Mouse (Mus musculus): ENCODE results near the gene Zmym1.
"Not testable (repeated sequence)": the region's sequence is repeated elsewhere in the genome, so short reads cannot be mapped to it uniquely, and the experiment has no call there.

Zmym1 gene

DNA sequence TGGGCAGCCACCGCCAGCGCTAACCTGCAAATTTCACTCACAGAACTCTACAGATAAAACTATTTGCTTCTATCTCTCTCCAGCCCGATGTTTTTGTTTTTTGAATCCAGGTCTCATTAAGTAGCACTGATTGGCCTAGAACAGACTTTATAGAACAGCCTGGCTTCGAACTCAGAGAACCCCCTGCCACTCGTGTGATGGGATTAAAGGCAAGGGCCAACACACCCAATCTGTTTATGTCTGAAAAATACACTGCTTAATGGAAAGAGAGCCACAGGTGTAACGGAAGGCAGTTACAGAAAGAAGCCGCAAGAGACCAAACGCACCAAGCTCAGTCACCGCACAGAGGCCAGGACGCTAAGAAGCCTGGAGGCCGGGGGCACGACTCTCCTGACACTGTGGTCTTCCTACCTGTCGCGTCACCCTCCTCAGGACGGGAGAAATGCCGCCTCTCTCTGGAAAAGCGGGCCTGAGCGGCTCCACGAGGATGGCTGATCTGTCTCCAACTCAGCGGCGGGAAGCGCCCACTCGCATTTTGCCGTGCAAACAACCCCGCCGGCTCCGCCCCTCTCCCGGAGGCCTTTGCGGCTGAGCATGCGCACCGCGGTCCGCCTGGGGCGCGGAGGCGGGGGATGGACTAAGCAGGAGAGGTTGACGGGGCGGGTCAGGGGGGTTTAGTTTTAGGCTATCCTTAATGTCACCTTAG, at the start of gene Zmym1:
Gene Zmym1, minus strand, starts transcription at position 568 of the 706 bp plus-strand sequence.
- DNase-seq (ENCODE audit: inconsistent ontology term) = peak; percentile 91

DNA sequence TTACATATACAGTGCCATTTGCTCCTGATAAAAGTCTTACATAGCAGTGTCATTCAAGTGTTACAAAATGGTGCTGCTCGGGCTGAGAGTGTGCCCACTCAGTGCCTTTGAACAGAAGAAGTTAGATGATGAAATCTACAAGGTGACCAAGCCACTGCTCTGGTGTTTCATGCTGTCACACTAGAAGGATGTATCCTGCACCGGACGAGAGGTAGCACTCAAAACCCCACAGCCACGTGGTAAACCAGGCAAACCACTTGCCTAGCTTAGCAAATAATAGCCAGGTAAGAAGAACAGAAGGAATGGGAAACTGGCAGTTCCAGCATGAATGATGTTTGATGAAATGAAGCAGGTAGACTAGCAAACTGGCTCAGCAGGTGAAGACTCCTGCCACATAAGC, 49.6 kb upstream of the Zmym1 start:
- no peak for DNase-seq (ENCODE audit: inconsistent ontology term)

DNA sequence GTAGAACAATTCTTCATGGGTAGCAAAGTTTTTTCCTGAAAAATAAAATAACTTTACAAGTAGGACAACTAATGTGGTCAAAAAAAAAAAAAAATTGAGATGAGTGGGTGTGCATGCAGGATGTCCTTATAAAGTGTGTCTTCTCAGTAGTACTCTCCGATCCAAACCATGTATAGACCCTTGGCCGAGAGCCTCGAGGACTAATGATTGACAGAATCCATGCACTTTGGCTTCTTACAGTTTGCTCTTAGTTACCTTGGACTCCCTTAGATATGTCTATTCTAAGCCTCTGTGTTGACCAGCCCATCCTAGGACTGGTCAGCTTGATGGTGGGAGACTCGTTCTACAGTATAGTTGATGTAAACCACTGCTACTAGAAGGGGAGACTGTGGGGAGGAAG, 46.6 kb upstream of the Zmym1 start:
- DNase-seq (ENCODE audit: inconsistent ontology term) = no peak

DNA sequence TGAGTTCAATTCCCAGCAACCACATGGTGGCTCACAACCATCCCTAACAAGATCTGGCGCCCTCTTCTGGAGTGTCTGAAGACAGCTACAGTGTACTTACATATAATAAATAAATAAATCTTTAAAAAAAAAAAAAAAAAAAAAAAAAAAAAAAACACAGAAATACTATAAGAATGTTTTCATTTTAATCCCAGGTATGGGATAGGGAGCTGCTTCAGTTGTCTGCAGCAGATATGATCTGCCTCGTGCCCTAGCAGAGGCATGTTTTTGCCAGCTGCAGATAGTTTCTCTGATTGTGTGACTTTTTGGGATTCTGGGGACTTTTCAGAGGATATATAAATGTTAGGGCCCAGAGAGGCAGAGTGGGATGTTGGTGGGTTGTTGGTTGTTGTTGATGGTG, 38.6 kb upstream of the Zmym1 start:
- not testable (repeated sequence) for DNase-seq (ENCODE audit: inconsistent ontology term)

DNA sequence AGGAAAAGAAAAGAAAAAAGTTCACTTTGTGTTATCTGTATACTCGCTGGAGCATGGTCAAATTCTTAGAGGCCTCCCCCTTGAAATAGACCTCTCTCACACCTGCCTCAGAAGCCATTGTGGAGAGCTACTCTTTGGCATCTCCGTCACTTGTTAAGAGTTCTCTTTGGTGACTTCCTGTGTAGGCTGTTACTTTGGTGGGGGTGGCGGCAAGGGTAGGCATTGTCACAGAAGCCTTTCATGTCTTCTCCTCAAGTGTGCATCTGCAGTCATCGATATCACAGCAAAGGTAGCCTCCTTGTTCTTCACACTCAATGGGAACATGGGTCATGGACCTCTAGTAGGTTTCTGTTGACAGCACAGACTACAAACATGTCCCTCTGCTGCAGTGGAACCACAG, 34.1 kb upstream of the Zmym1 start:
- DNase-seq (ENCODE audit: inconsistent ontology term) = no peak

DNA sequence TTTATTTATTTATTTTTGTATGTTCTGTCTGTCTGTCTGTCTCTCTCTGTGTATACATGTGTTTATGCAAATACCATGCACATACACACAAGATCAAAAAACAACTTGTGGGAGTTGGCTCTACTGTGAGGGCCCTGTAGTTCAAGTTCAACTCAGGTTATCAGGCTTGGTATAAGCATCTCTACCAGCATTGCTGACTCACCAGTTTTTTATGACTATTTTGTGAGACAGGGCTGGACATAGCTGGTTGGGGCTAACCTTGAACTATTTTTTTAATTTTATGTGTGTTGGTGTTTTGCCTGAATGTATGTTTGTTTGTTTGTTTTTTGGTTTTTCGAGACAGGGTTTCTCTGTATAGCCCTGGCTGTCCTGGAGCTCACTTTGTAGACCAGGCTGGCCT, 30.2 kb upstream of the Zmym1 start:
- no peak for DNase-seq (ENCODE audit: inconsistent ontology term)

DNA sequence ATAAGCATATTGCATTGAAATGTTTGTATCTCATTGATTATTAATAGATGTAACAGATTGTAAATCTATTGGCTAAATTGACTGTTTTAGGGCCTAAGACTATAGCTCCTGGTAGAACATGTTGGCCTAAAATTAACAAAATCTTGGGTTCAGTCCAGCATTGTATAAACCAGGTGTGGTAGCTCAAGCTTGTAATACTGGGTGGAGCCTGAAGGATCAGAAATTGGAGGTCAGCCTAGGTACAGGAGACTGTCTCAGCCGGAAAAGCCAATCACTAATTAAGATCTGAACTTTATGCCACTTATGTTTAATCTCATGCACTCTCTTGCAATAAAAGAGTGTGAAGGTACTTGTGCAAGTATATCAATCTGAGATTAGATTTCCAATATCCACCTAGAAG, 24.8 kb upstream of the Zmym1 start:
- DNase-seq (ENCODE audit: inconsistent ontology term) = no peak

DNA sequence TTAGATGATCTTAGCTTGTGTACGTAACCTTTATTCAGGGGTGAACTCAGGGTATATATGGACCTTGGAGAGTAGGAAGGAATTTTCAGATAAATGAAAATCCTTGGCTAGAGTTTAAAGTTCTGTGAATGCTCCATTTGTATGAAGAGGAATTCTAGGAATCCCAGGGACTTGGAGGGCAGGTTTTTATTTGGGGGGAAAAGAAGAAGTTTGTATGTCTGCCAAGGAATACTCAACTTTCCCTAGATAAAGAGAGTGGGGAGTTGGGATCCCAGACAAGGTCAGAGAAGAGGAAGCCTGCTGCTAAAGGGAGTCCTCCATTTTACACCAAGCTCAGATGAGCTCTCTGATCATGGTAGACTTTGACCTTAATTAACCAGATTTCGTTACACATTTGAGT, 22.2 kb upstream of the Zmym1 start:
- peak; percentile 52 for DNase-seq (ENCODE audit: inconsistent ontology term)

DNA sequence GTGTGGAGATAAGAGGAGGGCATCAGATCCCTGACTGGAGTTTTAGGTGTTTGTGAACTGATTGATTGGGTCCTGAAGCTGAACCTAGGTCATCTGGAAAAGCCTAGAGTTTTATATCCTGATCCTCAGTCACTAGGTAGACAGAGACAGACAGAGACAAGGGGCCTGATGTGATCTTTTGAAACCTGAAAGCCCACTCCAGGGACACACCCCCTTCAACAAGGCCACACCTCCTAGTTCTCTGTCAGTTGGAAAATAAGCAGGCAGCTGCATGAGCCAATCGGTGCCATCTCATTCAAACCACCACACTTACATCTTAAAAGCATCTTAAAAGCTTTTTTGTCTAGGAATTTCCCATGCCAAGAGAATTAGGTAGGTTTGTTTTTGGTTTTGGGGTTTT, 19.9 kb upstream of the Zmym1 start:
- no peak for DNase-seq (ENCODE audit: inconsistent ontology term)

DNA sequence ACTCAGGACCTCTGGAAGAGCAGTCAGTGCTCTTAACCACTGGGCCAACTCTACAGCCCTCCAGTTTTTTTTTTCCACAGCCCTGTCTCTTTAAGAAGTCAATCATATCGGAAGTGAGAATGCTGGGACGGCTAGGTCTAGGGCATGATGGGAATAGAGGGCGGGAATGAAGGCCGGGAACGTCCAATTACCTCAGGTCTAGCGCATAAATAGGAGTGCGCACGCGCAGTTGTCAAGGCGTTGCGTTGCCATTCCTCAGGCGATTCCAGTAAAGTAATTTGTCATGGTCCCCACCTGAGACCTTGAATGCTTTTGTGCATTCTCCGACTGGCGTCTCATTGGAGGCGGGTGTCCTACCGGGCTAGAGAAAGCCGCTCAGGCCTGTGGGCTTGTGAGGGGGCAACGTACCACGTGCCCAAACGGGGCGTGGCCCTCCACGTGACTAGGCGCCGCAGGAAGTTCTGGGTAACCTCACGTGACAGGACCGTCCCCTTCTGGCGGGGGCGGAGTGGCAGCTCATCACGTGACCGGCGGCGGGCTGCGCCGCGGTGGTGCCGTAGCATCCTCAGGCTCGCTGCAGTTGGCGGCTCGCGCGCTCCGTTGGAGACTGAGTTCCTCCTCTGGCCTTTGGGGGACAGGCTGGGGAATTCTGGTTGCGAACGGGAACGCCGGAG, 16.1 kb upstream of the Zmym1 start, which contains the start of gene Zmym6:
Gene Zmym6, plus strand, starts transcription at position 509 of the 674 bp plus-strand sequence.
- peak; percentile 99 for DNase-seq (ENCODE audit: inconsistent ontology term)

DNA sequence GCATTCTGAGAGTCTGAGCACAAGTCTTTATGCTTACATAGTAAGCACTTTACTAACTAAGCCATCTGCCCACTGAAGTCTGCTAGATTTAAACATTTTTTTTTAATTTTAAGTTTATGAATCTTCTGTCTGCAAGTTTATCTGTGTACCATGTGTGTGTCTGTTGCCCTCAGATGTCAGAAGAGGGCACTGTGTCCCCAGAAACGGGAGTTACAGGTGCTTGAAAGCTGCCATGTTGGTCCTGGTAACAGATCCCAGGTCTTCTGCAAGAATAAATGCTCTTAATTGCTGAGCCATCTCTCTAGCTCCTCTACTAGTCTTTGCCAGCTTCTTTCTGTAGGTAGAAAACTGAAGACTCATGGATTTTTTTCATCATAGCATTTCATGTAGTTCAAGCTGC, 14.0 kb upstream of the Zmym1 start:
- no peak for DNase-seq (ENCODE audit: inconsistent ontology term)

DNA sequence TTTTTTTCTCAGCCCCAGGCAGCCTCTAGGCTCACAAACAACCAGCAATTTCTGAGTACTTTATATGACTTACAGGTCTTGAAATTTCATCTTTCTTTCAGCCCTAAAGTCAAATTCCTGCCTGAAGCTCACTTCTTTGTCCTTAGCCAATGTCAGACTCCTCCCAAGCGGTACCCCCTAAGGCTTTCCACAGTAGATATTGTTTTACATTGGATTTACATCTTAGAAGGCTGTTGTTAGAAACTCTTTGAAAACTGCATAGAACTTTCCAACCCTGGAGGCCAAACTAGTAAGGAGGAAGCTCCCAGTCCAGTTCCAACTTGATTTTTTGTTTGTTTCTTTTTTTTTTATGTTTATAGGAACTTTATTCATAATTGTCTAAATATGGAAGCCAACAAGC, 3.1 kb upstream of the Zmym1 start:
- DNase-seq (ENCODE audit: inconsistent ontology term) = no peak

DNA sequence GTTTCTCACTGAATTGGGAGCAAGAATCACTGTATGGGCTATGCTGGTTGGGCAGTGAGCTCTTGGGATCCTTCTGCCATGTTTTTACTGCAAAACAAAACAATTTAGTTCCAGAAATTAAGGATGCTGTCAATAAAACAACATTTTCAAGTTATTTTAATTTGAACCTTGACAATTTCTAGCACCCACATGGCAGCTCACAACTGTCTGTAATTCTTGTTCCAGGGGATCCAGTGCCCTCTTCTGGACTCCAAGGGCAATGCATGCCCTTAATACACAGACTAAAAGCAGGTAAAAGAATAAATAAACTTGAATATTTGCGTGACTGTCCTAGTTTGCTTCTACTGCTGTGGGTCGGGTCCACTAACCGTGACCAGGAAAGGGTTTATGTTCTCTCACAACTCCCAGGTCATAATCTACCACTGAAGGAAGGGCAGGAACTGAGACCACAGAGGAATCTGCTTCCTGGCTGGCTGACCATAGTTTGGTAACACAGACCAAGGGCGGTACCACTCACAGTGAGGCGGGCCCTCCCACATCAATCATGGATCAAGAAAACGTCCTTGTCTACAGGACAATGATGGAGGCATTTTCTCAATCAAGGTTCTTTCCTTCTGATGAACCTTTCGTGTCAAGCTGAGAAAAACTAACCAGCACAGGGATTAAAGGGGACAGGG, 6.3 kb downstream of the Zmym1 start:
- DNase-seq (ENCODE audit: inconsistent ontology term) = no peak

DNA sequence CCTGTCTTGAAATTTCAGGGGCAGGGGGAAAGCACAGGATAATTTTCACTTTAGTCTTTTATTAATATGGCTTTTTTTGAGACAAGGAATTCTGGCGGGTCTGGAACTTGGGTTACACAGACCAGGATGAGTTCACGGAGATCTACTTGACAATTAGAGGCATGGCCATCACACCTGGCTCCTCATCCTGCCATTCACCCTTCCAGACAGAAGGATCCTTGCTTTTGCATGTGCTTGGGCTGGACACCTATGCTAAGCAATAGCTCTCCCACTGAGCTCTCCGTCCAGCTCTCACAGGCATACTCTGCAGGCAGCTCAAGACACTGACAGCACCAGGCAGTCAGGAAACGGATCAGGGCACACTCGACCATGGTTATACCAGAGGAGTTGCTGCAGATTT, 7.9 kb downstream of the Zmym1 start:
- DNase-seq (ENCODE audit: inconsistent ontology term) = no peak

DNA sequence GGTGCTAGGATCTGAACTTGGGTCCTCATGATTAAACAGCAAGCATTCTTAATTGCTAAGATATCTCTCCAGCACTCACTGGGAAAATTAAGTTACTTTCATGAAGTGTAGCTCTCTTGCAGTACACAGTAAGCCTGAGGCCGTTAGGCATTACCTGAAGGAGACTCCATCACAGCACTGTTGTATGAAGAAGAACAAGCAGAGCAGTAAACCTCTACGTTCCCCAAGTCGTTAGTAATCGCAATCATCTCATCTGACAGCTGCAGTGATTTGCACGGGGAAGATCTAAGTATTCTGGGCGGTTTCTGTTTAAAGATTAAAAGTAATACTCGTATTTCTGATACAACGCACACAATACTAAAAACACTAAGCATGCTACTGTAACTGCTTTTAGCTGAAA, 9.8 kb downstream of the Zmym1 start:
- DNase-seq (ENCODE audit: inconsistent ontology term) = no peak

DNA sequence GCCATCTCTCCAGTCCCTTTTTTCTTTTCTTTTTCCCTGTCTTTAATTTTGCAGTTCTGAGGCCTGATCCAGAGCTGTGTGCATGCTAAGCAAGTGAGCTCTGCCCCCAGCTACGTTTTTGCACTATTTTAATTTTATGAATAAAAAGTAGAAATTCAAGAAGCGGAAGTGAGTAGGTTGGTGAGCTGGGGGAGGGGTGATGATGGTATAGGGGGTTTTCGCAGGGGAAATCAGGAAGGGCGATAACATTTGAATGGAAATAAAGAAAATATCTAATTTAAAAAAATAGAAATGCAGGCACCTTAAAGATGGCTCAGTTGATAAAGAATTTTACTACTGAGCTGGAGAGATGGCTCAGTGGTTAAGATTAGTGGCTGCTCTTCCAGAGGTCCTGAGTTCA, 17.4 kb downstream of the Zmym1 start:
- DNase-seq (ENCODE audit: inconsistent ontology term) = no peak

DNA sequence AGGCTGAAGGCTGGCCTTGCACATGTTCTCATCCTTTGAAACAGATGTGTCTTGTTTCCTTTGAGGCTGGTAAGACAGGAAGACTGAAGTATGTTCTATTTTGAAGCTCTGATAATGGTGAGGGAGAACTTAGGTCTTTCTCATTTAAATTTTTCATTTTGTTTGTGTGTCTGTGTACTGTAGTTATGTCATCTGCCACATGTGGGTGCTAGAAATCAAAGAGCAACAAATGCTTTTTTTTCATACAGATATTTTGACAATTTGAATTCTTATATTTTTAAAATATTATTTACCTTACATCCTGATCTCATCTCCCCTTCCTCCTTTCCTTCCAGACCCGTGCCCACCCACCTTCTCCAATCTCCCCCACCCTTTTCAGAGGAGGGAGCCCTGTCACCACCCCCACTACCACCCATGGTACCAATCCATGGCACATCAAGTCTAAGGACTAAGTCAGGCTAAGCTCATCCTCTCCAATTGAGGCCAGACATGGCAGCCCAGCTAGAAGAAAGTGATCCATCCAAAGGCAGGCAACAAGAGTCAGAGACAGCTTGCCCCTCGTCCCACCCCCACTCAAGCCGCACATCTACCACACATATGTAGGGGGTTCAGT, 21.0 kb downstream of the Zmym1 start:
- no peak for DNase-seq (ENCODE audit: inconsistent ontology term)

DNA sequence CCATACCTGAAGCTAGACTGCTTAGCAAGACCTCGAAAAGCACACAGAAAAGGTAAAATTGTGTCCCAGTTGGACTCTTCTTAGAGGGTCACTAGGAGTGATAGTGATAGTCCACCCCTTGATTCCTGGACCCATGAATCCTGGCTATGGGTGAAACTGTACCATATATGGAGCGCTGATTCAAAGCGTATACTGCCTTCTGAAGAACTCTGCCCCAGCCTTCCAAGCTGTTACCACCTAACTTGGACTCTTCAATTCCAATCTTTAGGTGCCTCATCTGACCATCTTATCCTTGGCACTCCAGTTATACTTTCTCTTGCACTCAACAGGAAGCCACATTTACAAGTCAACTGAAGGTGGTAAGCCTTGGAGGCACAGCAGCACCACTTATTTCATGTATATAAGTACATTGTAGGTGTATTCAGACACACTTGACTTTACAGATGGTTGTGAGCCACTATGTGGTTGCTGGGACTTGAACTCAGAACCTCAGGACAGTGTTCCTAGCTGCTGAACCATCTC, 22.1 kb downstream of the Zmym1 start:
- DNase-seq (ENCODE audit: inconsistent ontology term) = no peak

DNA sequence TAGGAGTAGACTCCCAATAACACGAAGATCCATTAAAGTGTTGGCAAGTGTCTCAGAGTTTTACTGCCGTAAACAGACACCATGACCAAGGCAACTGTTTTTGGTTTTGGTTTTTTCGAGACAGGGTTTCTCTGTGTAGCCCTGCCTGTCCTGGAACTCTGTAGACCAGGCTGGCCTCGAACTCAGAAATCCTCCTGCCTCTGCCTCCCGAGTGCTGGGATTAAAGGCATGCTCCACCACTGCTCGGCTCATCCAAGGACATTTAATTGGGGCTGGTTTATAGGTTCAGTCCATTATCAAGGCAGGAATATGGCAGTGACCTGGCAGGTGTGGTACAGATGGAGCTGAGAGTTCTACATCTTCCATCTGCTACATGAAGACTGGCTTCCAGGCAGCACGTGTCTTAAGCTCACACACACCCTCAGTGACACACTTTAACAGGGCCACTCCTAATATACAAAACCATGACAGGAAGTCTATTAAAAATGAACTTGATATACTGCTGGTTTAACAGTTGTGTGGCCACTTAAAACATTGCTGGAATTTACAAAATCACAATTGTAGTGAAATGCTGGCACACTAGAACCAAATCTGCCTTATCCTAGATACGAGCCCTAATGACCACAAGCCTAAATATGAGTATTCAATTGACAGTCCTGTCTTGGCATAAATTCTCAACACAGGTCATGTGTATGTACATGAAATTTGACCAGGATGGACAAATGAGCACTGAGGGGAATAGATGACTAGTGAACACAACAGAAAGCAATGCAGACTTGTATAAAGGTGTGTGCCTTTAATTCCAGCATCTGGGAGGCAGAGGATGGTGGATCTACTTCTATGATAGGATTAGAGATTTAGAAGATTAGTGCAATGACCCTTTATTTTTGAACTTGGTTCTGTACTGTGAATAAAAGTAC, 22.8 kb downstream of the Zmym1 start:
- DNase-seq (ENCODE audit: inconsistent ontology term) = no peak

DNA sequence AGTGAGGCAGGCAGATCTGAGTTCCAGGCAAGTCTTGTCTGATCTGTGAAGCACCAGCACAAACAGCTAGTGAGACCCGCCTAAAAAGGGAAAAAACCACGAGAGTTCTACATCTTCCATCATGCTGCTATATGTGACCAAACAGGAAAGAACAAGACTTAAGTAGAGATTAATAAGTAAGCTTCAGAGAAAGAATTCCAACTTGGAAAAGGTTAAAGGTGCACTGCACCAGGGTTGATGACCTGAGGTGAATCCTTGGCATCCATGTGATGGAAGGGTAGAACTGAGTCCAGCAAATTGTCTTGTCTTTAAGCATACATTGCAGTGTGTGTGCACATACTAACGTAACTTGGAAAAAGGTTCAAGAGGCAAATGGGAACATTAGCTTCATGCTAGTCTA, 23.8 kb downstream of the Zmym1 start:
- no peak for DNase-seq (ENCODE audit: inconsistent ontology term)
